Mouse (Mus musculus): Measurements from ENCODE around the gene Fmo6.

The Fmo6 gene

GRCm38 (mm10) chr1:162925121-162925520 lies 12.2 kb downstream of the Fmo6 start:
- in situ Hi-C loops (cut with MboI; ENCODE audit: low pct_unique_long_range_greater_than_20kb in 1 of 2, low sequenced_read_pairs in 2 of 2, unreplicated experiment in 1 of 2), result no loop called here

- in situ Hi-C loops (cut with MboI; ENCODE audit: low pct_unique_long_range_greater_than_20kb in 1 of 2, low sequenced_read_pairs in 2 of 2, unreplicated experiment in 1 of 2), result no loop called here
Measured at GRCm38 (mm10) chr1:162916661-162917060, 20.7 kb downstream of the Fmo6 start.

- in situ Hi-C loops (cut with MboI; ENCODE audit: low pct_unique_long_range_greater_than_20kb in 1 of 2, low sequenced_read_pairs in 2 of 2, unreplicated experiment in 1 of 2), result no loop called here
Measured at GRCm38 (mm10) chr1:162914932-162915556, 22.3 kb downstream of the Fmo6 start.

GRCm38 (mm10) chr1:162912085-162912484 lies 25.2 kb downstream of the Fmo6 start:
- in situ Hi-C loops (cut with MboI; ENCODE audit: low pct_unique_long_range_greater_than_20kb in 1 of 2, low sequenced_read_pairs in 2 of 2, unreplicated experiment in 1 of 2), result no loop called here

- in situ Hi-C loops (cut with MboI; ENCODE audit: low pct_unique_long_range_greater_than_20kb in 1 of 2, low sequenced_read_pairs in 2 of 2, unreplicated experiment in 1 of 2), result no loop called here
Measured at GRCm38 (mm10) chr1:162901879-162902278, 35.4 kb downstream of the Fmo6 start.

- in situ Hi-C loops (cut with MboI; ENCODE audit: low pct_unique_long_range_greater_than_20kb in 1 of 2, low sequenced_read_pairs in 2 of 2, unreplicated experiment in 1 of 2), result loop anchor here (5.0 to 25.0 kb wide), 2 partner anchors 159 to 164 kb away; no protein-coding TSS in a partner anchor
Measured at GRCm38 (mm10) chr1:162897838-162898811, 39.2 kb downstream of the Fmo6 start, which contains the start of gene Fmo2. TSS of gene Fmo2 (minus strand) at chr1:162898726.

GRCm38 (mm10) chr1:162895900-162896299 lies 41.4 kb downstream of the Fmo6 start:
- in situ Hi-C loops (cut with MboI; ENCODE audit: low pct_unique_long_range_greater_than_20kb in 1 of 2, low sequenced_read_pairs in 2 of 2, unreplicated experiment in 1 of 2), result loop anchor here (5.0 to 25.0 kb wide), 2 partner anchors 161 to 166 kb away; no protein-coding TSS in a partner anchor

GRCm38 (mm10) chr1:162893014-162893413 lies 44.3 kb downstream of the Fmo6 start:
- in situ Hi-C loops (cut with MboI; ENCODE audit: low pct_unique_long_range_greater_than_20kb in 1 of 2, low sequenced_read_pairs in 2 of 2, unreplicated experiment in 1 of 2), result loop anchor here in 1 of 2 experiments (25.0 kb wide), 1 partner anchor 169 kb away; no protein-coding TSS in a partner anchor

GRCm38 (mm10) chr1:162891980-162892451 lies 45.3 kb downstream of the Fmo6 start:
- in situ Hi-C loops (cut with MboI; ENCODE audit: low pct_unique_long_range_greater_than_20kb in 1 of 2, low sequenced_read_pairs in 2 of 2, unreplicated experiment in 1 of 2), result loop anchor here in 1 of 2 experiments (25.0 kb wide), 1 partner anchor 170 kb away; no protein-coding TSS in a partner anchor

GRCm38 (mm10) chr1:162888646-162889045 lies 48.7 kb downstream of the Fmo6 start:
- in situ Hi-C loops (cut with MboI; ENCODE audit: low pct_unique_long_range_greater_than_20kb in 1 of 2, low sequenced_read_pairs in 2 of 2, unreplicated experiment in 1 of 2), result loop anchor here in 1 of 2 experiments (25.0 kb wide), 1 partner anchor 174 kb away; no protein-coding TSS in a partner anchor

- in situ Hi-C loops (cut with MboI; ENCODE audit: low pct_unique_long_range_greater_than_20kb in 1 of 2, low sequenced_read_pairs in 2 of 2, unreplicated experiment in 1 of 2), result loop anchor here in 1 of 2 experiments (25.0 kb wide), 1 partner anchor 175 kb away; no protein-coding TSS in a partner anchor
Measured at GRCm38 (mm10) chr1:162887644-162888043, 49.7 kb downstream of the Fmo6 start.

- in situ Hi-C loops (cut with MboI; ENCODE audit: low pct_unique_long_range_greater_than_20kb in 1 of 2, low sequenced_read_pairs in 2 of 2, unreplicated experiment in 1 of 2), result loop anchor here in 1 of 2 experiments (25.0 kb wide), 1 partner anchor 176 kb away; no protein-coding TSS in a partner anchor
Measured at GRCm38 (mm10) chr1:162886138-162886816, 51.0 kb downstream of the Fmo6 start.

GRCm38 (mm10) chr1:162882681-162883080 lies 54.6 kb downstream of the Fmo6 start:
- in situ Hi-C loops (cut with MboI; ENCODE audit: low pct_unique_long_range_greater_than_20kb in 1 of 2, low sequenced_read_pairs in 2 of 2, unreplicated experiment in 1 of 2), result loop anchor here in 1 of 2 experiments (25.0 kb wide), 1 partner anchor 180 kb away; no protein-coding TSS in a partner anchor

GRCm38 (mm10) chr1:162879595-162880369 lies 57.5 kb downstream of the Fmo6 start:
- in situ Hi-C loops (cut with MboI; ENCODE audit: low pct_unique_long_range_greater_than_20kb in 1 of 2, low sequenced_read_pairs in 2 of 2, unreplicated experiment in 1 of 2), result loop anchor here in 1 of 2 experiments (25.0 kb wide), 1 partner anchor 183 kb away; no protein-coding TSS in a partner anchor

- in situ Hi-C loops (cut with MboI; ENCODE audit: low pct_unique_long_range_greater_than_20kb in 1 of 2, low sequenced_read_pairs in 2 of 2, unreplicated experiment in 1 of 2), result loop anchor here in 1 of 2 experiments (25.0 kb wide), 1 partner anchor 187 kb away; no protein-coding TSS in a partner anchor
Measured at GRCm38 (mm10) chr1:162875091-162875490, 62.2 kb downstream of the Fmo6 start.

GRCm38 (mm10) chr1:162871701-162872311 lies 65.5 kb downstream of the Fmo6 start:
- in situ Hi-C loops (cut with MboI; ENCODE audit: low pct_unique_long_range_greater_than_20kb in 1 of 2, low sequenced_read_pairs in 2 of 2, unreplicated experiment in 1 of 2), result no loop called here

- in situ Hi-C loops (cut with MboI; ENCODE audit: low pct_unique_long_range_greater_than_20kb in 1 of 2, low sequenced_read_pairs in 2 of 2, unreplicated experiment in 1 of 2), result no loop called here
Measured at GRCm38 (mm10) chr1:162870978-162871377, 66.3 kb downstream of the Fmo6 start.

All from mouse embryonic stem cell (cell line).